Mouse (Mus musculus) thymus, adult 2 months (tissue): Measurements from ENCODE around the gene Glt8d1. TPM values are rescaled to one million over a fixed set of nuclear protein-coding genes. Genes with fewer than 3 reads are reported as not detected.
A peak's percentile ranks its signal among the peaks of the same experiment; 100 is the strongest.

Experiments
- DNase-seq: peaks from one replicate; pipeline ENCODE4 v3.0.0; 2021
- H3K27ac ChIP-seq: fragments of 200-500 bp; 2 replicates; pipeline ENCODE4 v1.5.1; 2012; ENCODE audit warnings: low read length, control low read depth; ENCODE audit not compliant: control insufficient read depth, insufficient read depth
- H3K27me3 ChIP-seq: fragments of 200-500 bp; 2 replicates; pipeline ENCODE4 v1.6.1; 2012; ENCODE audit warnings: mild to moderate bottlenecking, low read length, moderate library complexity, mixed read lengths; ENCODE audit not compliant: control insufficient read depth, insufficient read depth
- H3K36me3 ChIP-seq: fragments of 200-500 bp; 2 replicates; pipeline ENCODE4 v1.6.1; 2012; ENCODE audit warnings: mild to moderate bottlenecking, low read length, moderate library complexity; ENCODE audit not compliant: control insufficient read depth, insufficient read depth
- H3K4me1 ChIP-seq: fragments of 200-500 bp; replicated peaks from 2 replicates; pipeline ENCODE4 v1.6.1; 2012; ENCODE audit warnings: low read length; ENCODE audit not compliant: control insufficient read depth, insufficient read depth
- H3K4me3 ChIP-seq: fragments of 200-500 bp; 2 replicates; pipeline ENCODE4 v1.5.1; 2012; ENCODE audit warnings: mild to moderate bottlenecking, low read length, control low read depth, moderate library complexity; ENCODE audit not compliant: control insufficient read depth, insufficient read depth
- CTCF ChIP-seq: fragments of 200-500 bp; IDR thresholded peaks from 2 replicates; pipeline ENCODE4 v1.5.1; 2012; ENCODE audit warnings: mild to moderate bottlenecking, control low read depth, low read length, moderate library complexity, borderline replicate concordance; ENCODE audit not compliant: control insufficient read depth, poor library complexity, insufficient read depth; ENCODE audit errors: extremely low read depth
- POLR2A ChIP-seq: fragments of 200-500 bp; IDR thresholded peaks from 2 replicates; pipeline ENCODE4 v1.6.1; 2012; ENCODE audit warnings: mild to moderate bottlenecking, low read length, control low read depth, moderate library complexity; ENCODE audit not compliant: control insufficient read depth, poor library complexity, insufficient read depth; ENCODE audit errors: extremely low read depth
- WGBS: fragments of 180-500 bp; shearing (Covaris S2); methylation state at CpG from one replicate; pipeline ENCODE4 v1.1.7; 2018; 5-methylcytosine and 5-hydroxymethylcytosine counted together
- polyA plus RNA-seq: library from polyadenylated mRNA; depleted of rRNA; stranded (reverse); fragments of >200 nt; gene quantifications from 2 replicates; pipeline ENCODE4 v1.2.3, GENCODE M21; 2012

The Glt8d1 gene
- polyA plus RNA-seq, 1 experiment = 13.6 TPM

- no peak overlapping the region for H3K4me3 ChIP-seq
- no peak for DNase-seq
- no peak for TF ChIP-seq CTCF
- TF ChIP-seq POLR2A = no peak
- H3K4me1 ChIP-seq = no peaks in the 10 kb centered on the region
- H3K36me3 ChIP-seq = no peaks in the 10 kb centered on the region
- no peak overlapping the region for H3K27ac ChIP-seq
- no peaks in the 10 kb centered on the region for H3K27me3 ChIP-seq
Observed at GRCm38 (mm10) chr14:30996417-30996816, 4.8 kb upstream of the Glt8d1 start.

GRCm38 (mm10) chr14:31000356-31000755, 844 bp upstream of the Glt8d1 start:
- TF ChIP-seq CTCF (no peak), POLR2A (no peak)
- H3K36me3 ChIP-seq = no peaks in the 10 kb centered on the region
- 0 out of 2 replicates have a peak, but pooled peaks cover 3% of the 10 kb centered on the region for H3K4me1 ChIP-seq
- DNase-seq = no peak
- 61% methylated on average over 10 of the region's 10 CpGs for WGBS
- no peaks in the 10 kb centered on the region for H3K27me3 ChIP-seq
- H3K27ac ChIP-seq = no peak overlapping the region
- no peak overlapping the region for H3K4me3 ChIP-seq

- under 1% methylated on average over 21 of the region's 21 CpGs for WGBS
- TF ChIP-seq POLR2A (no peak), CTCF (no peak)
Observed at GRCm38 (mm10) chr14:31000816-31001306, 339 bp upstream of the Glt8d1 start.

GRCm38 (mm10) chr14:31004527-31004926, 3.3 kb downstream of the Glt8d1 start:
- Histone ChIP-seq H3K27ac (no peak overlapping the region), H3K4me3 (no peak overlapping the region), H3K4me1 (0 out of 2 replicates have a peak, but pooled peaks cover 3% of the 10 kb centered on the region), H3K27me3 (no peaks in the 10 kb centered on the region), H3K36me3 (0 out of 2 replicates have a peak, but pooled peaks cover under 1% of the 10 kb centered on the region)
- DNase-seq = no peak
- no peak for TF ChIP-seq CTCF
- no peak for TF ChIP-seq POLR2A
- WGBS = 90% methylated on average over 2 of the region's 2 CpGs

More at GRCm38 (mm10) chr14:31000816-31001306, 339 bp upstream of the Glt8d1 start:
- Histone ChIP-seq H3K27me3 (no peaks in the 10 kb centered on the region), H3K4me1 (0 out of 2 replicates have a peak, but pooled peaks cover 3% of the 10 kb centered on the region), H3K4me3 (peak overlapping the region; percentile 90), H3K27ac (peak overlapping the region; percentile 1; the same call in 1 of the 2 replicates), H3K36me3 (no peaks in the 10 kb centered on the region)
- DNase-seq = no peak

GRCm38 (mm10) chr14:31006779-31007178, 5.6 kb downstream of the Glt8d1 start:
- WGBS = 96% methylated on average over 5 of the region's 5 CpGs
- TF ChIP-seq POLR2A = no peak
- no peak for TF ChIP-seq CTCF
- Histone ChIP-seq H3K4me3 (no peak overlapping the region), H3K36me3 (peaks cover 21% of the 10 kb centered on the region), H3K27me3 (no peaks in the 10 kb centered on the region), H3K27ac (no peak overlapping the region), H3K4me1 (0 out of 2 replicates have a peak, but pooled peaks cover 3% of the 10 kb centered on the region)
- no peak for DNase-seq

- whole genome bisulfite sequencing = 94% methylated on average over 3 of the region's 3 CpGs
- H3K36me3 ChIP-seq = peaks cover 56% of the 10 kb centered on the region
- no peak for DNase-seq
- H3K27me3 ChIP-seq = no peaks in the 10 kb centered on the region
- TF ChIP-seq POLR2A (no peak), CTCF (no peak)
- H3K27ac ChIP-seq = no peak overlapping the region
- H3K4me1 ChIP-seq = no peaks in the 10 kb centered on the region
- H3K4me3 ChIP-seq = no peak overlapping the region
Observed at GRCm38 (mm10) chr14:31011588-31011987, 10.4 kb downstream of the Glt8d1 start.
